Mouse (Mus musculus): Measurements from ENCODE around the gene Treml2.
"Not testable (repeated sequence)": the region's sequence is repeated elsewhere in the genome, so short reads cannot be mapped to it uniquely, and the experiment has no call there.

The Treml2 gene

DNA sequence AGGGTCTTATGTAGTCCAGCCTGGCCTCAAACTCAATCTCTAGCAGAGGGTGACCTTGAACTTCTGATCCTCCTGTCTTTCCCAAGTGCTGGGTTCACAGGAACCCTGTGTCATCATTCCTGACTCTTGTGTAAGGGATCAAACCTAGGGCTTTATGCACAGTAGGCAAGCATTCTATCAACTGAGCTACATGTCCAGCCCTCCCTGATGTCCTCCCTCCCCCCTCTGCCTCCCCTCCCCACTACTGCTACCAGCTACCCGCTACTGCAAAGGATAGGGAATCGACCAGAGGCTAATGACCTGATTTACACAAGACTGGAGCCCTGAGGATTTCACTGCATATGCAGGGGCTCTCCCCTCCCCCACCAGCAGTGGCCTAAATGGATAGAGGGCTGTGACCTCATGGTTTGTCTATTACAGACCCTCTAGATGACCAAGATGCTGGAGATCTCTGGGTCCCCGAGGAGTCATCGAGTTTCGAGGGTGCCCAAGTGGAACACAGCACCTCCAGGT lies 51.4 kb downstream of the Treml2 start:
- no peak for DNase-seq (ENCODE audit: low spot score)

- not testable (repeated sequence) for DNase-seq (ENCODE audit: low spot score)
Observed at GRCm38 (mm10) chr17:48352976-48353375, 53.7 kb downstream of the Treml2 start.

GRCm38 (mm10) chr17:48355822-48356221 lies 56.5 kb downstream of the Treml2 start:
- no peak for DNase-seq (ENCODE audit: low spot score)

DNA sequence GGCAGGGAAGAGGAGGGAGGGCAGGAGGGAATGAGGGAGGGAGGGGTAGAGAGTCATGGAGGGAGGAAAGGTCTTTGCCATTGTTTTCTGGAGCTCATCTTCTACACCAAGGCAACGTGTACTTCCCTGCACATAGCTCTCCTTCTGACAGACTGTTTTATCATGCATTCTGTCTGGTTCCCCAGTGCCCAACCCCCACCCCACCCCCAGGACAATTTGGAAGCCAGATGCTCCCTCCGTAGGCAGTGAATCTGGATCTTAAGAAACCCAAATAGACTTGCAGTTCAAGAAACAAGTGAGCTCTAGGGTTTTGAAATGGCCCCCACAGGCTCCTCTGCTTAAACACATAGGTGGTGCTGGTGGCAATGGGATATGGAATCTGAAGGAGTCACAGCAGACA lies 58.6 kb downstream of the Treml2 start:
- no peak for DNase-seq (ENCODE audit: low spot score)

GRCm38 (mm10) chr17:48359616-48360015 lies 60.3 kb downstream of the Treml2 start, which contains the start of gene Treml1:
Treml1 (plus strand) TSS chr17:48359916.
- no peak for DNase-seq (ENCODE audit: low spot score)

DNA sequence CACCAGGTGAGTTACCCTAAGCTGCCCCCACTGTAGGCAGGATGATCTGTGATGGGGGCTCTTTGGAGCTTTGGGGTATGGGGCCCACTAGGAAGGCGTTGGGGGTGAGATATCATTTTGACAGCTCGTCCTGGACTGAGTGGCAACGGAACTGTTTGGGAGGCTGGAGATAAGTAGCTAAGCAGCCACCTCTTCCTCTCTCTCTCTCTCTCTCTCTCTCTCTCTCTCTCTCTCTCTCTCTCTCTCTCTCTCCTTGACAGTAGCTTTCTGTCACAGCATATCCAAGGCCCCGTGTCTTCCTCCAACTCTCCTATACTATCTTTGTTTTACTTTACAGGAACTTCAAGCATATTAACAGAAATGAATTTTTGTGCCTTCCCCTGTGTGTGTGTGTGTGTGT lies 61.2 kb downstream of the Treml2 start:
- DNase-seq (ENCODE audit: low spot score): no peak

Measured in layer of hippocampus, adult 11-12 months (tissue).